Comparison of ENCODE assay signal across 16 mouse cellular contexts in the genomic region with DNA sequence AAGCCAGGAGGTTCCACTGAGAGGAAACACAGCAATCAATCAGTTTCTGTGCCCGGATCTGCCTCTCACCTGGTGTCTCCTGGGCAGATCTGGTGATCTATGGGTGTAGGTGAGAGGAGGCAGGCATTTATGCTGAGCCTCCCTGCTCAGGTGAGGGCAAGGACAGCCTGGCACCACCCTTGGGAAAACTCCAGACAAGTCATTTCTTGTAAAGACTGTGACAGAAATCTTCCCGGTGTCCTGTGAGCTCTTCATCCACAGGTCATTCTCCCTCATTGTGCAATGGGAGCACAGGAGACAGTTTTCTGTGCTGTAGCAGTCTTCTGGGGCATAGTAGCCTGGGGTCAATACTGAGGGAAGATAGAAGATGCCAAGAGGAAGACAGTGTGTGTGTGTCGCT. TPM values are rescaled to one million over a fixed set of nuclear protein-coding genes. Genes with fewer than 3 reads are reported as not detected.
A peak's percentile ranks its signal among the peaks of the same experiment; 100 is the strongest.
DNase-seq lines count a peak whose midpoint lies in the region; TF ChIP-seq lines count a peak whose summit lies in the region.
"Not testable (repeated sequence)": the region's sequence is repeated elsewhere in the genome, so short reads cannot be mapped to it uniquely, and the experiment has no call there.
"Had no signal": no experiment of that assay in that cellular context is flagged by ENCODE, and none has a peak within 500 bp of the region (broad histone marks: within the 10 kb centered on the region; RNA-seq: fewer than 3 reads in every experiment).

TSS of gene Saa1 (minus strand) at position 101 of the 400 bp plus-strand sequence.

- peak; percentile 47 for DNase-seq in fat pad, adult 2 months (ENCODE audit: extremely low read depth, low read depth, low spot score)
- DNase-seq in gonadal fat pad, adult 2 months (ENCODE audit: low read depth): peak; percentile 31
- not testable (repeated sequence) for DNase-seq in large intestine, adult 2 months (ENCODE audit: low read depth, low spot score)
- DNase-seq in liver, adult 2 months (ENCODE audit: extremely low read depth, low read depth, low spot score): peak; percentile 78

- not testable (repeated sequence) for H3K9ac ChIP-seq in liver, adult 2 months (ENCODE audit: low read depth, low read length)

- not testable (repeated sequence) for TF ChIP-seq POLR2A in liver, adult 2 months (IDR thresholded peaks at IDR 0.05; ENCODE audit: extremely low read depth, insufficient read depth, low read length)

- TF ChIP-seq CTCF in liver, adult 2 months (IDR thresholded peaks at IDR 0.05; ENCODE audit: low read depth, low read length): not testable (repeated sequence)

- not testable (repeated sequence) for H3K27me3 ChIP-seq in liver, adult 2 months (ENCODE audit: control insufficient read depth, insufficient read depth, low read length)

- not testable (repeated sequence) for H3K4me3 ChIP-seq in liver, adult 2 months (ENCODE audit: insufficient read depth, low read depth, low read length)

- H3K79me2 ChIP-seq in liver, adult 2 months (ENCODE audit: control insufficient read depth, insufficient read depth, low read length): not testable (repeated sequence)

- H3K4me1 ChIP-seq in liver, adult 2 months (ENCODE audit: control insufficient read depth, insufficient read depth, low read length): peaks cover 25% of the 10 kb centered on the region

- 56% methylated on average over 3 of the region's 3 CpGs for WGBS in large intestine, adult 2 months
- 11% methylated on average over 3 of the region's 3 CpGs for WGBS in liver, adult 2 months

- not testable (repeated sequence) for H3K27ac ChIP-seq in liver, adult 2 months (replicated peaks; ENCODE audit: insufficient read depth, low read depth, low read length)

- not testable (repeated sequence) for H3K36me3 ChIP-seq in liver, adult 2 months (ENCODE audit: control insufficient read depth, insufficient read depth, low read length)

RNA-seq across cellular contexts. Expression of gene Saa1, which starts in this region (rescaled TPM):
- 0.23 TPM in 1 of 2 replicates, not detected in the other for polyA plus RNA-seq in gonadal fat pad, adult 2 months (2012; rRNA removed)
- 4.3 and 434 TPM in 2 replicates for polyA plus RNA-seq in large intestine, adult 2 months (2012; rRNA removed)
- 18.9 and 23.7 TPM in 2 replicates for total RNA-seq in liver, adult 2 months (2014; rRNA removed)
- polyA plus RNA-seq in liver, adult 2 months (2012; rRNA removed): 22.0 and 30.0 TPM in 2 replicates
- total RNA-seq: adrenal gland, adult 18-20 months; adrenal gland, adult 2 months; adrenal gland, adult 8-10 months; adrenal gland, postnatal 25 days; adrenal gland, postnatal 4 days; CH12.LX; ES-E14; G1E; MEL had no signal
- polyA plus RNA-seq: adrenal gland, adult 2 months; C2C12; CD4-positive, CD25-positive, alpha-beta regulatory T cell, adult 4 months; G1E; Patski had no signal

Comparison
In these comparisons a context has a peak if more than half of its experiments do, and no peak if none do; other contexts are left out.
1. Peak in DNase-seq in gonadal fat pad, adult 2 months; RNA of the gene not detected or under 1 TPM.